Mouse (Mus musculus) midbrain, embryonic 11.5 days (tissue): ENCODE data around the gene Armh3. TPM values are rescaled to one million over a fixed set of nuclear protein-coding genes. Genes with fewer than 3 reads are reported as not detected.

ENCODE experiments used
- ATAC-seq: fragments of 200-750 bp; cut with Nextera tagmentation; 2 replicates; pipeline ENCODE4 v1.8.0; 2017; ENCODE audit warnings: moderate TSS enrichment, moderate library complexity; ENCODE audit not compliant: low FRiP score
- DNase-seq: peaks from one replicate; pipeline ENCODE4 v3.0.0; 2015; ENCODE audit warnings: low spot score; ENCODE audit errors: missing footprints
- H3K27ac ChIP-seq: fragments of 300-500 bp; sonication (generic); 2 replicates; pipeline ENCODE4 v1.5.1; 2014; ENCODE audit warnings: low read depth, low read length
- H3K27me3 ChIP-seq: fragments of 300-500 bp; sonication (generic); 2 replicates; pipeline ENCODE4 v1.6.1; 2014; ENCODE audit warnings: mild to moderate bottlenecking, low read length, moderate library complexity, mixed read lengths; ENCODE audit not compliant: control insufficient read depth, insufficient read depth
- H3K36me3 ChIP-seq: fragments of 300-500 bp; sonication (generic); 2 replicates; pipeline ENCODE4 v1.6.1; 2014; ENCODE audit warnings: mild to moderate bottlenecking, low read length, moderate library complexity, mixed read lengths; ENCODE audit not compliant: control insufficient read depth, insufficient read depth
- H3K4me1 ChIP-seq: fragments of 300-500 bp; sonication (generic); 2 replicates; pipeline ENCODE4 v1.6.1; 2014; ENCODE audit warnings: low read length; ENCODE audit not compliant: control insufficient read depth, insufficient read depth
- H3K4me2 ChIP-seq: fragments of 300-500 bp; sonication (generic); 2 replicates; pipeline ENCODE4 v1.6.1; 2014; ENCODE audit warnings: mild to moderate bottlenecking, moderate library complexity
- H3K4me3 ChIP-seq: fragments of 300-500 bp; sonication (generic); 2 replicates; pipeline ENCODE4 v1.5.1; 2014; ENCODE audit warnings: low read depth, low read length
- H3K9ac ChIP-seq: fragments of 300-500 bp; sonication (generic); 2 replicates; pipeline ENCODE4 v1.6.1; 2014; ENCODE audit warnings: low read length
- H3K9me3 ChIP-seq: fragments of 300-500 bp; sonication (generic); 2 replicates; pipeline ENCODE4 v1.6.1; 2016; ENCODE audit warnings: low read length; ENCODE audit not compliant: control insufficient read depth
- WGBS: fragments of 180-500 bp; shearing (Covaris S2); extraction: QIAGEN DNeasy Blood & Tissue Kit; methylation state at CpG from one replicate; pipeline ENCODE4 v1.1.7; 2014; 5-methylcytosine and 5-hydroxymethylcytosine counted together
- polyA plus RNA-seq: library from polyadenylated mRNA; unstranded; fragments of >200 nt; fragmentation: Nextera tagmentation; extraction: Ambion mirVana; gene quantifications from 2 replicates; pipeline ENCODE4 v1.2.1, GENCODE M21; 2014

Armh3 gene
- polyA plus RNA-seq, 1 experiment from 2014 or later: 13.9 TPM

GRCm38 (mm10) chr19:45854521-45854920 is 143.8 kb downstream of the Armh3 start:
- Histone ChIP-seq H3K4me3 (no peak overlapping the region), H3K27me3 (no peaks in the 10 kb centered on the region), H3K4me1 (no peaks in the 10 kb centered on the region), H3K36me3 (no peaks in the 10 kb centered on the region), H3K9ac (no peak overlapping the region), H3K4me2 (no peak overlapping the region), H3K9me3 (no peaks in the 10 kb centered on the region), H3K27ac (no peak overlapping the region)
- ATAC-seq (no peak), DNase-seq (no peak)
- 84% methylated on average over 7 of the region's 7 CpGs for WGBS

GRCm38 (mm10) chr19:45847733-45848093 is 150.6 kb downstream of the Armh3 start:
- H3K4me3 ChIP-seq: no peak overlapping the region
- no peak overlapping the region for H3K9ac ChIP-seq
- ATAC-seq (no peak), DNase-seq (no peak)
- H3K4me1 ChIP-seq: no peaks in the 10 kb centered on the region; the same call in 1 of the 2 replicates
- no peaks in the 10 kb centered on the region for H3K9me3 ChIP-seq
- H3K4me2 ChIP-seq: no peak overlapping the region
- 83% methylated on average over 4 of the region's 4 CpGs for WGBS
- no peaks in the 10 kb centered on the region for H3K36me3 ChIP-seq
- no peaks in the 10 kb centered on the region for H3K27me3 ChIP-seq
- H3K27ac ChIP-seq: no peak overlapping the region

- Histone ChIP-seq H3K4me2 (no peak overlapping the region), H3K4me1 (no peaks in the 10 kb centered on the region; the same call in 1 of the 2 replicates), H3K36me3 (no peaks in the 10 kb centered on the region), H3K4me3 (no peak overlapping the region), H3K27ac (no peak overlapping the region), H3K9ac (no peak overlapping the region), H3K27me3 (no peaks in the 10 kb centered on the region), H3K9me3 (no peaks in the 10 kb centered on the region)
- ATAC-seq (no peak), DNase-seq (no peak)
- 96% methylated on average over 3 of the region's 3 CpGs for WGBS
Observed at GRCm38 (mm10) chr19:45847016-45847732, 151.1 kb downstream of the Armh3 start.

- H3K4me1 ChIP-seq: no peaks in the 10 kb centered on the region; the same call in 1 of the 2 replicates
- 54% methylated on average over 3 of the region's 3 CpGs for WGBS
- H3K36me3 ChIP-seq: no peaks in the 10 kb centered on the region
- no peak overlapping the region for H3K27ac ChIP-seq
- no peaks in the 10 kb centered on the region for H3K9me3 ChIP-seq
- DNase-seq (no peak), ATAC-seq (no peak)
- no peak overlapping the region for H3K4me3 ChIP-seq
- H3K9ac ChIP-seq: no peak overlapping the region
- H3K27me3 ChIP-seq: no peaks in the 10 kb centered on the region
- H3K4me2 ChIP-seq: no peak overlapping the region
Observed at GRCm38 (mm10) chr19:45844209-45844608, 154.1 kb downstream of the Armh3 start.

GRCm38 (mm10) chr19:45843424-45843823 is 154.9 kb downstream of the Armh3 start:
- Histone ChIP-seq H3K36me3 (no peaks in the 10 kb centered on the region), H3K4me2 (no peak overlapping the region), H3K27me3 (no peaks in the 10 kb centered on the region), H3K9ac (no peak overlapping the region), H3K4me1 (no peaks in the 10 kb centered on the region; the same call in 1 of the 2 replicates), H3K27ac (no peak overlapping the region), H3K4me3 (no peak overlapping the region), H3K9me3 (no peaks in the 10 kb centered on the region)
- DNase-seq: no peak
- no peak for ATAC-seq
- 50% methylated on average over 10 of the region's 10 CpGs for WGBS

- Histone ChIP-seq H3K27ac (no peak overlapping the region), H3K4me3 (no peak overlapping the region), H3K9ac (no peak overlapping the region), H3K4me2 (no peak overlapping the region), H3K4me1 (no peaks in the 10 kb centered on the region), H3K9me3 (no peaks in the 10 kb centered on the region), H3K36me3 (no peaks in the 10 kb centered on the region), H3K27me3 (no peaks in the 10 kb centered on the region)
- DNase-seq (no peak), ATAC-seq (no peak)
- 86% methylated on average over 12 of the region's 12 CpGs for WGBS
Observed at GRCm38 (mm10) chr19:45837050-45837994, 161.0 kb downstream of the Armh3 start.

- Histone ChIP-seq H3K4me1 (no peaks in the 10 kb centered on the region), H3K4me2 (no peak overlapping the region), H3K27me3 (no peaks in the 10 kb centered on the region), H3K4me3 (no peak overlapping the region), H3K9me3 (no peaks in the 10 kb centered on the region), H3K36me3 (no peaks in the 10 kb centered on the region), H3K27ac (no peak overlapping the region), H3K9ac (no peak overlapping the region)
- no peak for DNase-seq
- no peak for ATAC-seq
- WGBS: 85% methylated on average over 10 of the region's 10 CpGs
Observed at GRCm38 (mm10) chr19:45835490-45835889, 162.8 kb downstream of the Armh3 start.

GRCm38 (mm10) chr19:45833665-45834064 is 164.6 kb downstream of the Armh3 start:
- ATAC-seq: no peak
- no peaks in the 10 kb centered on the region for H3K36me3 ChIP-seq
- H3K27ac ChIP-seq: no peak overlapping the region
- no peaks in the 10 kb centered on the region for H3K27me3 ChIP-seq
- no peaks in the 10 kb centered on the region for H3K4me1 ChIP-seq
- H3K9ac ChIP-seq: no peak overlapping the region
- 82% methylated on average over 10 of the region's 10 CpGs for WGBS
- no peak overlapping the region for H3K4me3 ChIP-seq
- no peak overlapping the region for H3K4me2 ChIP-seq
- no peaks in the 10 kb centered on the region for H3K9me3 ChIP-seq
- DNase-seq: no peak

GRCm38 (mm10) chr19:45830679-45831078 is 167.6 kb downstream of the Armh3 start:
- H3K9ac ChIP-seq: no peak overlapping the region
- H3K36me3 ChIP-seq: no peaks in the 10 kb centered on the region
- H3K4me3 ChIP-seq: no peak overlapping the region
- ATAC-seq (no peak), DNase-seq (no peak)
- no peaks in the 10 kb centered on the region for H3K4me1 ChIP-seq
- H3K9me3 ChIP-seq: no peaks in the 10 kb centered on the region
- H3K27me3 ChIP-seq: no peaks in the 10 kb centered on the region
- no peak overlapping the region for H3K27ac ChIP-seq
- WGBS: 63% methylated on average over 2 of the region's 2 CpGs
- no peak overlapping the region for H3K4me2 ChIP-seq
